Mouse (Mus musculus) ES-E14 (cell line): ENCODE measurements at regions not wholly inside any gene's neighbourhood (a gene's known extent, or its start where the extent isn't known, plus 50 kb on each side); places are given as distances from the start of the nearest gene placed in this dataset.

Source experiments
- DNase-seq: peaks from one replicate; pipeline ENCODE4 v3.0.0-alpha.2; 2013; ENCODE audit warnings: low read depth, low spot score
- H3K27ac ChIP-seq: 2 replicates; pipeline ENCODE4 v1.5.1; 2012; ENCODE audit warnings: low read depth, mild to moderate bottlenecking, low read length, moderate library complexity, mixed read lengths; ENCODE audit not compliant: poor library complexity, insufficient read depth, severe bottlenecking
- H3K36me3 ChIP-seq: 2 replicates; pipeline ENCODE4 v1.6.1; 2012; ENCODE audit warnings: mild to moderate bottlenecking, low read length, moderate library complexity, mixed read lengths; ENCODE audit not compliant: control insufficient read depth, poor library complexity, insufficient read depth, severe bottlenecking
- H3K4me1 ChIP-seq, 2 experiments: fragments of 150-350 bp in 1 of 2; sonication (generic) in 1 of 2; 2 replicates each; pipeline ENCODE4 v1.6.1; 2012; ENCODE audit warnings: low read length in 2 of 2, mild to moderate bottlenecking in 1 of 2, mixed read lengths in 1 of 2; ENCODE audit not compliant: control insufficient read depth in 2 of 2, insufficient read depth in 2 of 2, poor library complexity in 1 of 2
- H3K4me3 ChIP-seq, 2 experiments: fragments of 150-350 bp in 1 of 2; sonication (generic) in 1 of 2; 2 replicates each; pipeline ENCODE4 v1.5.1; 2012; ENCODE audit warnings: low read length in 2 of 2, low read depth in 1 of 2, mild to moderate bottlenecking in 1 of 2, mixed read lengths in 1 of 2; ENCODE audit not compliant: insufficient read depth in 1 of 2, poor library complexity in 1 of 2, severe bottlenecking in 1 of 2
- H3K9ac ChIP-seq: 2 replicates; pipeline ENCODE4 v1.6.1; 2012; ENCODE audit warnings: low read depth, mild to moderate bottlenecking, low read length, mixed read lengths; ENCODE audit not compliant: poor library complexity, insufficient read depth, severe bottlenecking
- H3K9me3 ChIP-seq: fragments of 150-350 bp; sonication (generic); 2 replicates; pipeline ENCODE4 v1.6.1; 2012; ENCODE audit warnings: low read depth, mild to moderate bottlenecking, low read length; ENCODE audit not compliant: control insufficient read depth, insufficient read depth
- CHD2 ChIP-seq: IDR thresholded peaks from 2 replicates; pipeline ENCODE4 v1.6.1; 2014; ENCODE audit warnings: mild to moderate bottlenecking, low read depth, low read length, inconsistent platforms
- HCFC1 ChIP-seq: IDR thresholded peaks from 2 replicates; pipeline ENCODE4 v1.6.1; 2012; ENCODE audit warnings: low read length, inconsistent platforms, borderline replicate concordance; ENCODE audit not compliant: insufficient read depth
- MAFK ChIP-seq: IDR thresholded peaks from 2 replicates; pipeline ENCODE4 v1.6.1; 2014; ENCODE audit warnings: mild to moderate bottlenecking, low read depth, low read length, inconsistent platforms; ENCODE audit not compliant: insufficient read depth
- ZC3H11A ChIP-seq: IDR thresholded peaks from 2 replicates; pipeline ENCODE4 v1.6.1; 2012; ENCODE audit warnings: low read depth, mild to moderate bottlenecking, inconsistent platforms, low read length, borderline replicate concordance
- ZNF384 ChIP-seq: IDR thresholded peaks from 2 replicates; pipeline ENCODE4 v1.6.1; 2012; ENCODE audit warnings: low read depth, low read length, inconsistent platforms
- in situ Hi-C, 2 experiments: fragments of 600-800 bp; cut with MboI; formaldehyde crosslinking; loops; one replicate each; pipeline ENCODE4 v1.15.1; 2025; ENCODE audit warnings: low sequenced_read_pairs in 2 of 2, inconsistent platforms in 1 of 2; ENCODE audit not compliant: unreplicated experiment in 2 of 2

- Histone ChIP-seq H3K4me3 (no peak overlapping the region), H3K9me3 (no peaks in the 10 kb centered on the region), H3K36me3 (no peaks in the 10 kb centered on the region), H3K9ac (no peak overlapping the region), H3K4me1 (no peaks in the 10 kb centered on the region), H3K27ac (no peak overlapping the region)
- in situ Hi-C loops: no loop called here
- no peak for DNase-seq
- TF ChIP-seq HCFC1 (no peak), MAFK (no peak), ZC3H11A (no peak), CHD2 (no peak), ZNF384 (no peak)
Measured at GRCm38 (mm10) chr10:67388755-67389154, 103.7 kb upstream of the Nrbf2 start.

GRCm38 (mm10) chr10:67400434-67400833 lies 115.3 kb upstream of the Nrbf2 start:
- no peak overlapping the region for H3K9ac ChIP-seq
- no peaks in the 10 kb centered on the region for H3K9me3 ChIP-seq
- H3K4me1 ChIP-seq: no peaks in the 10 kb centered on the region
- in situ Hi-C loops: no loop called here
- TF ChIP-seq CHD2: no peak
- no peak for TF ChIP-seq MAFK
- no peak for TF ChIP-seq ZNF384
- TF ChIP-seq ZC3H11A: no peak
- H3K27ac ChIP-seq: no peak overlapping the region
- H3K36me3 ChIP-seq: no peaks in the 10 kb centered on the region
- no peak overlapping the region for H3K4me3 ChIP-seq
- no peak for DNase-seq

GRCm38 (mm10) chr10:67401409-67401808 lies 116.3 kb upstream of the Nrbf2 start:
- no peak for TF ChIP-seq ZNF384
- no peak for TF ChIP-seq HCFC1
- TF ChIP-seq CHD2: no peak
- TF ChIP-seq MAFK: no peak
- no peak for TF ChIP-seq ZC3H11A
- no peaks in the 10 kb centered on the region for H3K36me3 ChIP-seq
- DNase-seq: no peak
- H3K9ac ChIP-seq: no peak overlapping the region
- in situ Hi-C loops: no loop called here
- H3K27ac ChIP-seq: no peak overlapping the region
- no peaks in the 10 kb centered on the region for H3K9me3 ChIP-seq
- no peaks in the 10 kb centered on the region for H3K4me1 ChIP-seq
- no peak overlapping the region for H3K4me3 ChIP-seq

- Histone ChIP-seq H3K27ac (no peak overlapping the region), H3K4me3 (no peak overlapping the region), H3K9me3 (no peaks in the 10 kb centered on the region), H3K9ac (no peak overlapping the region), H3K36me3 (no peaks in the 10 kb centered on the region), H3K4me1 (no peaks in the 10 kb centered on the region)
- in situ Hi-C loops: no loop called here
- TF ChIP-seq ZNF384: no peak
- no peak for TF ChIP-seq CHD2
- TF ChIP-seq ZC3H11A: no peak
- no peak for TF ChIP-seq MAFK
- TF ChIP-seq HCFC1: no peak
- DNase-seq: no peak
Measured at GRCm38 (mm10) chr10:67417529-67417928, 117.7 kb upstream of the Egr2 start.

GRCm38 (mm10) chr10:67420761-67421160 lies 114.5 kb upstream of the Egr2 start:
- H3K9ac ChIP-seq: no peak overlapping the region
- no peaks in the 10 kb centered on the region for H3K9me3 ChIP-seq
- TF ChIP-seq MAFK: no peak
- no peak for TF ChIP-seq ZNF384
- TF ChIP-seq ZC3H11A: no peak
- no peak for TF ChIP-seq CHD2
- no peak for TF ChIP-seq HCFC1
- H3K36me3 ChIP-seq: no peaks in the 10 kb centered on the region
- H3K27ac ChIP-seq: no peak overlapping the region
- in situ Hi-C loops: no loop called here
- DNase-seq: no peak
- H3K4me3 ChIP-seq: no peak overlapping the region
- no peaks in the 10 kb centered on the region for H3K4me1 ChIP-seq
